In genomic region chr6:90544433-90544832, GRCm38 (mm10) we compare ENCODE assay signal across 23 mouse cellular contexts. TPM values are rescaled to one million over a fixed set of nuclear protein-coding genes. Genes with fewer than 3 reads are reported as not detected.
DNase-seq lines count a peak whose midpoint lies in the region; ATAC-seq and TF ChIP-seq lines count a peak whose summit lies in the region.
"Had no signal": no experiment of that assay in that cellular context is flagged by ENCODE, and none has a peak within 500 bp of the region (broad histone marks: within the 10 kb centered on the region; RNA-seq: fewer than 3 reads in every experiment).

No protein-coding gene starts in this region.

- no peak overlapping the region for H3K4me2 ChIP-seq in kidney, embryonic 16.5 days (replicated peaks; ENCODE audit: low read depth, low read length)
- no peak overlapping the region for H3K4me2 ChIP-seq in intestine, postnatal 0 days (replicated peaks; ENCODE audit: low read depth)
- H3K4me2 ChIP-seq: embryonic facial prominence, embryonic 12.5 days; forebrain, embryonic 13.5 days; hindbrain, embryonic 12.5 days; limb, embryonic 12.5 days; liver, embryonic 15.5 days; midbrain, embryonic 15.5 days had no signal

- POLR2A ChIA-PET in Patski (lab: Charles Lee) = no interaction called here

- no peaks in the 10 kb centered on the region for H3K4me1 ChIP-seq in kidney, embryonic 16.5 days (ENCODE audit: insufficient read depth, low read length)
- peaks cover 8% of the 10 kb centered on the region; the same call in 1 of the 2 replicates for H3K4me1 ChIP-seq in intestine, postnatal 0 days (replicated peaks; ENCODE audit: control insufficient read depth, insufficient read depth, low read length)
- H3K4me1 ChIP-seq: embryonic facial prominence, embryonic 12.5 days; limb, embryonic 12.5 days; midbrain, embryonic 15.5 days had no signal

- H3K27ac ChIP-seq in kidney, embryonic 16.5 days (ENCODE audit: low read length) = no peak overlapping the region
- H3K27ac ChIP-seq in intestine, postnatal 0 days (ENCODE audit: low read depth, low read length) = no peak overlapping the region
- H3K27ac ChIP-seq: embryonic facial prominence, embryonic 12.5 days; forebrain, embryonic 13.5 days; hindbrain, embryonic 12.5 days; limb, embryonic 12.5 days; liver, embryonic 15.5 days; midbrain, embryonic 15.5 days had no signal

- CTCF ChIA-PET in Patski (lab: Charles Lee) = no interaction called here

- H3K9ac ChIP-seq in kidney, embryonic 16.5 days (replicated peaks; ENCODE audit: low read length) = no peak overlapping the region
- H3K9ac ChIP-seq in intestine, postnatal 0 days (ENCODE audit: low read depth, low read length) = no peak overlapping the region
- H3K9ac ChIP-seq: embryonic facial prominence, embryonic 12.5 days; forebrain, embryonic 13.5 days; hindbrain, embryonic 12.5 days; limb, embryonic 12.5 days; liver, embryonic 15.5 days; midbrain, embryonic 15.5 days had no signal

- no peaks in the 10 kb centered on the region for H3K9me3 ChIP-seq in kidney, embryonic 16.5 days (ENCODE audit: low read length)
- H3K9me3 ChIP-seq in intestine, postnatal 0 days (ENCODE audit: control insufficient read depth) = no peaks in the 10 kb centered on the region
- H3K9me3 ChIP-seq: embryonic facial prominence, embryonic 12.5 days; forebrain, embryonic 13.5 days; hindbrain, embryonic 12.5 days; limb, embryonic 12.5 days; liver, embryonic 15.5 days; midbrain, embryonic 15.5 days had no signal

- H3K4me3 ChIP-seq in kidney, embryonic 16.5 days (ENCODE audit: low read length) = no peak overlapping the region
- H3K4me3 ChIP-seq in intestine, postnatal 0 days (ENCODE audit: low read depth, low read length) = no peak overlapping the region
- H3K4me3 ChIP-seq: embryonic facial prominence, embryonic 12.5 days; erythroblast, embryonic 14.5 days; forebrain, embryonic 13.5 days; hindbrain, embryonic 12.5 days; limb, embryonic 12.5 days; liver, embryonic 15.5 days; midbrain, embryonic 15.5 days; myocyte had no signal

- H3K36me3 ChIP-seq in kidney, embryonic 16.5 days (ENCODE audit: insufficient read depth, low read length) = no peaks in the 10 kb centered on the region
- no peaks in the 10 kb centered on the region for H3K36me3 ChIP-seq in intestine, postnatal 0 days (ENCODE audit: control insufficient read depth, insufficient read depth)
- H3K36me3 ChIP-seq: embryonic facial prominence, embryonic 12.5 days; hindbrain, embryonic 12.5 days; limb, embryonic 12.5 days; liver, embryonic 15.5 days; midbrain, embryonic 15.5 days had no signal

- intact Hi-C loops in left cerebral cortex, postnatal 4 days (cut with DNase I) = no loop called here

- 34% methylated on average over 2 of the region's 2 CpGs for WGBS in kidney, embryonic 16.5 days
- 27% methylated on average over 2 of the region's 2 CpGs for WGBS in intestine, postnatal 0 days

- TF ChIP-seq CTCF in Patski (IDR thresholded peaks at IDR 0.05) = no peak
- TF ChIP-seq CTCF in intestine, postnatal 0 days (IDR thresholded peaks at IDR 0.05; ENCODE audit: low read depth) = no peak

- peak; percentile 63 for DNase-seq in adrenal gland, adult 2 months
- DNase-seq in adrenal gland, postnatal 25 days = no peak
- peak; percentile 74 for DNase-seq in kidney, adult 18-20 months
- DNase-seq in Patski (ENCODE audit: low read depth, low spot score) = no peak
- DNase-seq in left cerebral cortex, postnatal 4 days = no peak
- no peak for DNase-seq in ovary, postnatal 36 days (ENCODE audit: low spot score)
- DNase-seq: cerebellum, adult 9-11 months; layer of hippocampus, adult 9-11 months; thymus, postnatal 36 days had no signal

- in situ Hi-C loops in Patski (cut with MboI; ENCODE audit: low pct_unique_long_range_greater_than_20kb) = no loop called here

- ATAC-seq in kidney, embryonic 16.5 days (ENCODE audit: low FRiP score, low TSS enrichment) = no peak
- ATAC-seq in Patski = peak; percentile 23
- ATAC-seq in intestine, postnatal 0 days = peak; percentile 48; the same call in 1 of the 2 replicates
- ATAC-seq: activated CD4-positive, CD25-positive, alpha-beta regulatory T cell, adult 4 months; CD4-positive, CD25-positive, alpha-beta regulatory T cell, adult 4 months; forebrain, embryonic 13.5 days; inflammation-experienced regulatory T-cells, adult 6 months; lung, postnatal 0 days; midbrain, embryonic 15.5 days had no signal

- no peaks in the 10 kb centered on the region for H3K27me3 ChIP-seq in kidney, embryonic 16.5 days (ENCODE audit: insufficient read depth, low read length)
- no peaks in the 10 kb centered on the region for H3K27me3 ChIP-seq in Patski
- H3K27me3 ChIP-seq in intestine, postnatal 0 days (replicated peaks; ENCODE audit: control insufficient read depth, insufficient read depth, low read length) = peaks cover 13% of the 10 kb centered on the region; the same call in 1 of the 2 replicates
- H3K27me3 ChIP-seq: embryonic facial prominence, embryonic 12.5 days; hindbrain, embryonic 12.5 days; liver, embryonic 15.5 days; midbrain, embryonic 15.5 days had no signal

RNA-seq across cellular contexts. Expression of gene Aldh1l1, which starts 58.2 kb away (rescaled TPM):
- total RNA-seq in adrenal gland, adult 2 months (2021) = 100 to 1,000 TPM; 136 to 202 TPM
- polyA plus RNA-seq in adrenal gland, adult 2 months (2012; rRNA removed) = 83.4 and 111 TPM in 2 replicates
- total RNA-seq in adrenal gland, postnatal 25 days (2021) = 179 and 220 TPM in 2 replicates
- polyA plus RNA-seq in kidney, embryonic 16.5 days (2015; fragmentation: Nextera tagmentation; extraction: Ambion mirVana) = 21.1 and 23.4 TPM in 2 replicates
- 0.62 TPM for polyA plus RNA-seq in Patski (2021)
- polyA plus RNA-seq in intestine, postnatal 0 days (2015; fragmentation: Nextera tagmentation; extraction: Ambion mirVana) = 12.1 and 15.6 TPM in 2 replicates
- total RNA-seq in left cerebral cortex, postnatal 4 days (2021) = 10 to 100 TPM; 56.1 to 57.5 TPM
- polyA plus RNA-seq: erythroblast, embryonic 14.5 days had no signal

Comparison
In these comparisons a context has a peak if more than half of its experiments do, and no peak if none do; other contexts are left out.
1. DNase-seq: peak in adrenal gland, adult 2 months (single experiment) and kidney, adult 18-20 months (single experiment); none in adrenal gland, postnatal 25 days (single experiment), Patski (single experiment), left cerebral cortex, postnatal 4 days (single experiment) and ovary, postnatal 36 days (single experiment).